Mouse (Mus musculus) intestine, embryonic 16.5 days (tissue): ENCODE measurements at regions not wholly inside any gene's neighbourhood (a gene's known extent, or its start where the extent isn't known, plus 50 kb on each side); places are given as distances from the start of the nearest gene placed in this dataset.

ENCODE experiments used
- ATAC-seq: fragments of 200-750 bp; cut with Nextera tagmentation; 2 replicates; pipeline ENCODE4 v1.8.0; 2017; ENCODE audit warnings: moderate TSS enrichment, moderate library complexity
- H3K27ac ChIP-seq: fragments of 300-500 bp; sonication (generic); 2 replicates; pipeline ENCODE4 v1.5.1; 2014; ENCODE audit warnings: mild to moderate bottlenecking, low read length
- H3K27me3 ChIP-seq: fragments of 300-500 bp; sonication (generic); replicated peaks from 2 replicates; pipeline ENCODE4 v1.6.1; 2014; ENCODE audit warnings: low read length, control low read depth, mixed read lengths; ENCODE audit not compliant: control insufficient read depth, insufficient read depth
- H3K36me3 ChIP-seq: fragments of 300-500 bp; sonication (generic); 2 replicates; pipeline ENCODE4 v1.6.1; 2014; ENCODE audit warnings: low read length, control low read depth; ENCODE audit not compliant: control insufficient read depth, insufficient read depth
- H3K4me1 ChIP-seq: fragments of 300-500 bp; sonication (generic); 2 replicates; pipeline ENCODE4 v1.6.1; 2014; ENCODE audit warnings: low read length, control low read depth, mixed read lengths; ENCODE audit not compliant: control insufficient read depth, insufficient read depth
- H3K4me2 ChIP-seq: fragments of 300-500 bp; sonication (generic); 2 replicates; pipeline ENCODE4 v1.6.1; 2014; ENCODE audit warnings: low read depth, low read length, control low read depth
- H3K4me3 ChIP-seq: fragments of 300-500 bp; sonication (generic); 2 replicates; pipeline ENCODE4 v1.5.1; 2014; ENCODE audit warnings: mild to moderate bottlenecking, low read length
- H3K9ac ChIP-seq: fragments of 300-500 bp; sonication (generic); 2 replicates; pipeline ENCODE4 v1.6.1; 2014; ENCODE audit warnings: low read depth, low read length
- H3K9me3 ChIP-seq: fragments of 300-500 bp; sonication (generic); 2 replicates; pipeline ENCODE4 v1.6.1; 2016; ENCODE audit warnings: low read length, control low read depth; ENCODE audit not compliant: control insufficient read depth
- WGBS: fragments of 180-500 bp; shearing (Covaris S2); extraction: QIAGEN DNeasy Blood & Tissue Kit; methylation state at CpG from one replicate; pipeline ENCODE4 v1.1.7; 2014; 5-methylcytosine and 5-hydroxymethylcytosine counted together

DNA sequence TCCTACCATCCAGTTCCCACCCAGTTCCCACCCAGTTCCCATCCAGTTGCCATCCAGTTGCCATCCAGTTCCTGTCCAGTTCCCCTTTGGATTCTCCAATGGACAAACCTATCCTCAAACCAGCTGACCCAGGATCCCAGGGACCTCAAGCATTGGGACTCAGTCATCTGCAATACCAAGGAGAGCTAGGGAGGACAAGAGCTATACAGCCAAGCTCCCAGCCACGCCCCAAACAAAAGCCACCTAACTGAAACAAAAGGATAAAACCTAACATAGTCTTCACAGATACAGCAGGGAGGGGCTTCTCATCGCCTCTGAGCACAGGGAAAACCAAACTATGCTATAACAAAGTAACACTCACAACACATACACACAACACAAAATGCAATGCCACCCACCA, 145.6 kb upstream of the Nfe2l3 start:
- 80% methylated on average over 2 of the region's 2 CpGs for WGBS
- Histone ChIP-seq H3K4me3 (no peak overlapping the region), H3K27me3 (no peaks in the 10 kb centered on the region), H3K4me1 (no peaks in the 10 kb centered on the region; the same call in 1 of the 2 replicates), H3K27ac (no peak overlapping the region), H3K36me3 (no peaks in the 10 kb centered on the region), H3K9ac (no peak overlapping the region), H3K9me3 (no peaks in the 10 kb centered on the region), H3K4me2 (no peak overlapping the region)
- ATAC-seq = no peak

DNA sequence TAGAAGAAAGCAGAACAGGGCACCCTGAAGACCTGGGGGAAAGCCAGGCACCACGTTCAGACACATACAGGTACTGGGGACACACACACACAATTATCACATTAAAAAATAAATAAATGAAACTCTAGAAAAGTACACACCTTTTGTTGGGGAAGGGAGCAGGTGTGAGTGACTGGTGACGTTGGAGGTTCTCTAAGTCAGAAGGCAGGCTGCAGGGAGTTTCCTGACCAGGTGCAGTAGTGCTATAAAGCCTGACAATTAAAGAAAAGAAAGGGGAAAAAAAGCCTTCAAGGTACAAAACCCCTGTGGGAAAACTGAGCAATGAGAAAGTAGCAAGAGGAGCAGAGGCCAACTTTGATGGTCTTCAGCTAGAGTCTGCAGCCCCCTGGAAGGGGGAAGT, 145.1 kb upstream of the Nfe2l3 start:
- Histone ChIP-seq H3K4me2 (no peak overlapping the region), H3K27me3 (no peaks in the 10 kb centered on the region), H3K9me3 (no peaks in the 10 kb centered on the region), H3K4me3 (no peak overlapping the region), H3K36me3 (no peaks in the 10 kb centered on the region), H3K9ac (no peak overlapping the region), H3K4me1 (no peaks in the 10 kb centered on the region; the same call in 1 of the 2 replicates), H3K27ac (no peak overlapping the region)
- WGBS = 52% methylated on average over 2 of the region's 2 CpGs
- no peak for ATAC-seq

- H3K36me3 ChIP-seq = no peaks in the 10 kb centered on the region
- no peak for ATAC-seq
- no peaks in the 10 kb centered on the region for H3K27me3 ChIP-seq
- H3K4me3 ChIP-seq = no peak overlapping the region
- H3K4me2 ChIP-seq = no peak overlapping the region
- H3K9me3 ChIP-seq = no peaks in the 10 kb centered on the region
- H3K4me1 ChIP-seq = no peaks in the 10 kb centered on the region; the same call in 1 of the 2 replicates
- H3K27ac ChIP-seq = no peak overlapping the region
- no peak overlapping the region for H3K9ac ChIP-seq
- 48% methylated on average over 6 of the region's 6 CpGs for WGBS
Observed at GRCm38 (mm10) chr6:51287807-51288206, 144.7 kb upstream of the Nfe2l3 start.

DNA sequence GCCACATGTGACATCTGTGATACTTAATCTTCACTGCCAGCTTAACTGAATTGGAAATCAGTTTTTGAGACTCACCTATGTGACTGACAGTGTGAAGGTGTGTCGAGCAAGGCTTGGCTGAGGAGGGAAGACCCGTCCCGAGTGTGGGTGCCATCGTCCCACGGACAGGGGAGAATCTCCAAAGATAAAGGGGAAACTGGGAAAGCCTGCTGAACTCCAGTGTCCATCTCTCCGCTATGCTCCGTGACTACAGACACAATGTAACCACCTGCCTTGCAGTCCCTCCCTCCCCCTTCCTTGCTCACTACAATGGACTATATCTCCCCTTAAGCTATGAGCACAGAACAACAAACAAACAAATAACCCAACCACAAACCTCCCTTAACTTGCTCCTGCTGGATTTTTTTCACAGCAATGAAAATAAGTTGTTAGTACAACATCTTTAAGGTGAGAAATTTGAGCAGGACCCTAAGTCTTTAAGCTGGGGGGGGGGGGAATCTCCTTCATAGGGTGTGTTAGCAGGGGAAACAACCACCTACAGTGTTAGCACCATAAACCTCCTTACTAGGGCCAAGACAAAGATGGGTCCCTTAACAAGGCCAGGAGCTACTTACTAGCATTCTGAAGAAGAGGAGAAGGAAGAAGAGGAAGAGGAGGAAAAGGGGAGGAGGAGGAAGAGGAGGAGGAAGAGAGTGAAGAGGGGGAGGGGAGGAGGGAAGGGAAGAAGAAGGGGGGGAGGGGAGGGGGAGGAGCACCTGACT, 144.0 kb upstream of the Nfe2l3 start:
- H3K27me3 ChIP-seq = no peaks in the 10 kb centered on the region
- no peak overlapping the region for H3K9ac ChIP-seq
- no peak for ATAC-seq
- H3K36me3 ChIP-seq = no peaks in the 10 kb centered on the region
- no peak overlapping the region for H3K27ac ChIP-seq
- H3K4me1 ChIP-seq = no peaks in the 10 kb centered on the region; the same call in 1 of the 2 replicates
- H3K9me3 ChIP-seq = no peaks in the 10 kb centered on the region
- 63% methylated on average over 7 of the region's 7 CpGs for WGBS
- H3K4me3 ChIP-seq = no peak overlapping the region
- no peak overlapping the region for H3K4me2 ChIP-seq

DNA sequence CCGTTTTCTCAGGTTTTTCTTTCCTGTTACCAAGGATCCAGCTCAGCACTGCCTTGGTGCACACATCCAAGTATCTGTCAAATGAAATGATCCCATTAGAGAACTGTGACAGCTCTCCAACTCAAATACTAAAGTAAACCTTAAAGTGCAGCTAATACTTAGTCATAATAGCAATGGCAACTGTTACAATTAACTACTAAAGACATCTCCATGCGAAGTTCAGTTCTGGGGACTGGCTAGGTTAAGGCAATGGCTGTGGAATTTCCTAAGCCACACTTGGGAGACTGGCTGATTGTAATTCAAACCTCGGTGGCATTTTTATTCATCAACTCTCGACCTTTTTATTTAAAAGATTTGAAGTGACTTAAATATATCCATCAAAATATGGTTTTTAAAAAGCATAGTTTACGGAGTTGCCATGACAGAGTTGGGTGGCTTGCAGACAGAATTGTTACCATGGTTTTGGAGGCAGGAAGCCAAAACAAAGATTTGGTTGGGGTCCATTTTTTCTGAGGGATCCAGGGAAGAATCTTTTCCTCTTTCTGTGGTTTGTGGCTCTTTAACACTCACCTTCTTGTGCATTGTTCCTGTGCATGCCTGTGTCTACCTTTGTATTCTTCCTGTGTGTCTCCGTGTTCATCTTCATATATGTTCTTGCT, 143.3 kb upstream of the Nfe2l3 start:
- Histone ChIP-seq H3K27me3 (no peaks in the 10 kb centered on the region), H3K4me1 (no peaks in the 10 kb centered on the region; the same call in 1 of the 2 replicates), H3K27ac (no peak overlapping the region), H3K9me3 (no peaks in the 10 kb centered on the region), H3K9ac (no peak overlapping the region), H3K4me3 (no peak overlapping the region), H3K4me2 (no peak overlapping the region), H3K36me3 (no peaks in the 10 kb centered on the region)
- no peak for ATAC-seq
- WGBS = 68% methylated on average over 6 of the region's 6 CpGs

- peaks cover 4% of the 10 kb centered on the region; the same call in 1 of the 2 replicates for H3K4me1 ChIP-seq
- no peak overlapping the region for H3K27ac ChIP-seq
- H3K4me3 ChIP-seq = no peak overlapping the region
- 76% methylated on average over 11 of the region's 11 CpGs for WGBS
- no peak for ATAC-seq
- H3K9ac ChIP-seq = no peak overlapping the region
- no peak overlapping the region for H3K4me2 ChIP-seq
- H3K27me3 ChIP-seq = no peaks in the 10 kb centered on the region
- H3K36me3 ChIP-seq = no peaks in the 10 kb centered on the region
- H3K9me3 ChIP-seq = peaks cover 8% of the 10 kb centered on the region
Observed at GRCm38 (mm10) chr6:51300694-51301417, 131.6 kb upstream of the Nfe2l3 start.

- Histone ChIP-seq H3K4me2 (no peak overlapping the region), H3K9ac (no peak overlapping the region), H3K4me1 (peaks cover 4% of the 10 kb centered on the region; the same call in 1 of the 2 replicates), H3K27me3 (no peaks in the 10 kb centered on the region), H3K9me3 (peaks cover 8% of the 10 kb centered on the region), H3K36me3 (no peaks in the 10 kb centered on the region), H3K4me3 (no peak overlapping the region), H3K27ac (no peak overlapping the region)
- ATAC-seq = no peak
- 94% methylated on average over 4 of the region's 4 CpGs for WGBS
Observed at GRCm38 (mm10) chr6:51301831-51302230, 130.6 kb upstream of the Nfe2l3 start.

DNA sequence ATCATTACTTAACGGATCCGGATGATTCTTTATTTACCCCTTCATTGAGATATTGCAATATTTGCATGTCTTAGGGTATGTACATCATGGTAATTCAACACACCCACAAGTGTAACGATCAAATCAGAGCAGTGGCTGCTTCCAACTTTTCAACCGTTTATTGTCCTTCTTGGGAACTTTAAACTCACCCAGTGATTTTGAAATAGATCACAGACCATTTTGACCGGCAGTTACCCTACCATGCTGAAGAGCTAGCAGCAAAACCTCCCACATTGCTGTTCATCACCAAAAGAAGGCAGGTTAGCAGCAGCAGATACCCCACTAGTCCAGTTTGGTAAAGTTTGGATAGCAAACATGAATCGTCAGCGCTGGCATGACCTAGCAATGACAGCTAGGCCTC, 130.2 kb upstream of the Nfe2l3 start:
- no peak overlapping the region for H3K4me3 ChIP-seq
- H3K27ac ChIP-seq = no peak overlapping the region
- no peak overlapping the region for H3K9ac ChIP-seq
- H3K4me1 ChIP-seq = peaks cover 4% of the 10 kb centered on the region; the same call in 1 of the 2 replicates
- H3K4me2 ChIP-seq = no peak overlapping the region
- ATAC-seq = no peak
- peaks cover 8% of the 10 kb centered on the region for H3K9me3 ChIP-seq
- H3K36me3 ChIP-seq = no peaks in the 10 kb centered on the region
- 91% methylated on average over 7 of the region's 7 CpGs for WGBS
- H3K27me3 ChIP-seq = no peaks in the 10 kb centered on the region

- no peak for ATAC-seq
- Histone ChIP-seq H3K4me2 (no peak overlapping the region), H3K9me3 (no peaks in the 10 kb centered on the region), H3K4me1 (peaks cover 6% of the 10 kb centered on the region; the same call in 1 of the 2 replicates), H3K9ac (no peak overlapping the region), H3K4me3 (no peak overlapping the region), H3K27ac (no peak overlapping the region), H3K27me3 (no peaks in the 10 kb centered on the region), H3K36me3 (no peaks in the 10 kb centered on the region)
- WGBS = 50% methylated on average over 2 of the region's 2 CpGs
Observed at GRCm38 (mm10) chr6:51318341-51318740, 114.1 kb upstream of the Nfe2l3 start.
